Mouse (Mus musculus) liver, embryonic 13.5 days (tissue): ENCODE measurements around the gene Csnk1g2. TPM values are rescaled to one million over a fixed set of nuclear protein-coding genes. Genes with fewer than 3 reads are reported as not detected.

Source experiments
- ATAC-seq: fragments of 200-750 bp; cut with Nextera tagmentation; 2 replicates; pipeline ENCODE4 v1.8.0; 2017; ENCODE audit warnings: low read depth, mild to moderate bottlenecking, moderate number of reproducible peaks, moderate library complexity
- DNase-seq: peaks from one replicate; pipeline ENCODE4 v3.0.0; 2022
- H3K27ac ChIP-seq: fragments of 300-500 bp; sonication (generic); 2 replicates; pipeline ENCODE4 v1.5.1; 2015; ENCODE audit warnings: moderate library complexity, mild to moderate bottlenecking, inconsistent platforms
- H3K27me3 ChIP-seq: fragments of 300-500 bp; sonication (generic); 2 replicates; pipeline ENCODE4 v1.6.1; 2015; ENCODE audit warnings: mild to moderate bottlenecking, inconsistent platforms
- H3K36me3 ChIP-seq: fragments of 300-500 bp; sonication (generic); 2 replicates; pipeline ENCODE4 v1.6.1; 2015; ENCODE audit warnings: mild to moderate bottlenecking, inconsistent platforms
- H3K4me1 ChIP-seq: fragments of 300-500 bp; sonication (generic); replicated peaks from 2 replicates; pipeline ENCODE4 v1.6.1; 2015; ENCODE audit warnings: inconsistent platforms
- H3K4me2 ChIP-seq: fragments of 300-500 bp; sonication (generic); 2 replicates; pipeline ENCODE4 v1.6.1; 2015; ENCODE audit warnings: inconsistent platforms, mild to moderate bottlenecking, moderate library complexity
- H3K4me3 ChIP-seq: fragments of 300-500 bp; sonication (generic); replicated peaks from 2 replicates; pipeline ENCODE4 v1.5.1; 2015; ENCODE audit warnings: mild to moderate bottlenecking, inconsistent platforms
- H3K9ac ChIP-seq: fragments of 300-500 bp; sonication (generic); 2 replicates; pipeline ENCODE4 v1.6.1; 2015; ENCODE audit warnings: mild to moderate bottlenecking, inconsistent platforms
- H3K9me3 ChIP-seq: fragments of 300-500 bp; sonication (generic); replicated peaks from 2 replicates; pipeline ENCODE4 v1.6.1; 2016; ENCODE audit warnings: inconsistent platforms
- WGBS: fragments of 180-500 bp; shearing (Covaris S2); methylation state at CpG from one replicate; pipeline ENCODE4 v1.1.7; 2015; ENCODE audit not compliant: insufficient replicate concordance; 5-methylcytosine and 5-hydroxymethylcytosine counted together
- polyA plus RNA-seq: library from polyadenylated mRNA; unstranded; fragments of >200 nt; fragmentation: Nextera tagmentation; extraction: Ambion mirVana; gene quantifications from 2 replicates; pipeline ENCODE4 v1.2.1, GENCODE M21; 2015

Csnk1g2 gene
- polyA plus RNA-seq, 1 experiment from 2014 or later = 51.1 TPM

DNA sequence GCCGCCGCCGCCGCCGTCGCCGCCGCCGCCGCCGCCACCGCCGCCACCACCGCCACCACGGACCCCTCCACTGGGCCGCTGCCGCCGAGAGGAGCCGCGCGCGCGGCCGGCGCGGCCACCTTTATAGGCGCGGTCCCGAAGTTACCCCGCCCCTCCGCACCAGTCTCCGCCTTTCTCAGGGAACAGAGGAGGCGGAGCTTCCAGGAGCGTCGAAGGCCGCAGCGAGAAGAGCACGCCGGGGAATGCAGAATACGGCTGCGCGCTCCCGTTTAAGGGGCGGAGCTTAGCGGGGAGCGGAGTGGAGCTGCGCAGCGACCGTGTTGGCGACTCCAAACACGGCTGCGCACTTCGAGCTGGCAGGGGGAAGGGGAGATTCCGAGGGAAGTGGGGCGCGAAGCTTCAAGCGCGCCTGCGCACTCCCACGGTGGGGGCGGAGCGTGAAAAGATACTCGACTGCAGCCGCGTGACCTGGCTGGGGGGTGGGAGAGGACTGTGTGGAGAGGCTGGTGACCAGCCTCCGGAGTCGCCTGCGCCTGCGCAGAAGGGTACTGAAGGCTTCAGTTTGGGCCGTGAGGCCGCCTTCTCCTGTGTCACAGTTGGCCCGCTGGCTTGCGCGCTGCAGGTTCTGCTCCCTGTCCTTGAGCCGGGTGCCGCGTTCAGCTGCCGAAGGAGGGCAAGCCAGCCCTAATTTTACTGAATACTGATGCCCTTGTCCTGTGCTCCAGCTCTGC is 53.7 kb downstream of the Csnk1g2 start:
- WGBS = under 1% methylated on average over 78 of the region's 78 CpGs
- H3K4me2 ChIP-seq = peak overlapping the region; percentile 98
- peaks cover 31% of the 10 kb centered on the region for H3K36me3 ChIP-seq
- no peaks in the 10 kb centered on the region for H3K9me3 ChIP-seq
- peak overlapping the region; percentile 100 for H3K27ac ChIP-seq
- ATAC-seq (peak; percentile 82), DNase-seq (peak; percentile 97)
- peaks cover 82% of the 10 kb centered on the region for H3K4me1 ChIP-seq
- no peaks in the 10 kb centered on the region for H3K27me3 ChIP-seq
- H3K9ac ChIP-seq = peak overlapping the region; percentile 99
- H3K4me3 ChIP-seq = peak overlapping the region; percentile 94

DNA sequence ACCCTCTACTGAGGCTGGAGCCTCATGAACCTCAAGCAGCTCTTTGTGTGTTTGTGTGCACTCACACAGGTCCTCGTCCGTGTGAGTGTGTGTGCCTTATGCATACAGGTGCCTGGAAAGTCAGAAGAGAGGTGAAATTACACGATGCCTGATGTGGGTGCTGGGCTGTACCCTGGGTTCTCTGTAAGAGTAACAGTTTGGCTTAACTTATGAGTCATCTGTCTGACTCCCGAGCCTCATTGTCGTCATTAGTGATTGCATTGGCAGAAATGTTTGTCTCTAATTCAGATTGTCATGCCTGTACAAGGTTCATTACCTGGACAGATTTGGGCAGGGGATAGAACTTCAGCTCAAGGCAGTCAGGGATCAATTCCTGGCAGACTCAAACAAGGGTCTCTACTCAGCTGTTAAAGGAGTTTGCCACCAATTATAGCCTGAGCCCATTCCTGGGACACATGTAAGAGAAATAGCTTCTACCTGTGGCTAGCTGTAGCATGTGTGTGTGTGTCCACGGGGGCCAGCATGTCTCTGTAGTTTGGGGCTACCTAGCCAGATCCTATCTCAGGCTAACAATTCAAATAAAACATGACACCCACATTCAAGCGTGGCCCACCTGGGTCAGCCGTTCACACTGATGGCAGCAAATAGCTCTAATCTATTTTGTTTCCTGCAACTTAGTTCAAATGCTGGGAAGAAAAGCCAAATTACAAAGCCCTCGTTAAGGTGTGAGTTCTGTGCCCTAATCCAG is 54.7 kb downstream of the Csnk1g2 start:
- Histone ChIP-seq H3K27me3 (no peaks in the 10 kb centered on the region), H3K9me3 (no peaks in the 10 kb centered on the region), H3K4me2 (peak overlapping the region; percentile 98), H3K4me1 (peaks cover 73% of the 10 kb centered on the region), H3K9ac (peak overlapping the region; percentile 94), H3K27ac (peak overlapping the region; percentile 100), H3K36me3 (peaks cover 21% of the 10 kb centered on the region), H3K4me3 (peak overlapping the region; percentile 94)
- no peak for DNase-seq
- no peak for ATAC-seq
- 7% methylated on average over 9 of the region's 9 CpGs for WGBS

DNA sequence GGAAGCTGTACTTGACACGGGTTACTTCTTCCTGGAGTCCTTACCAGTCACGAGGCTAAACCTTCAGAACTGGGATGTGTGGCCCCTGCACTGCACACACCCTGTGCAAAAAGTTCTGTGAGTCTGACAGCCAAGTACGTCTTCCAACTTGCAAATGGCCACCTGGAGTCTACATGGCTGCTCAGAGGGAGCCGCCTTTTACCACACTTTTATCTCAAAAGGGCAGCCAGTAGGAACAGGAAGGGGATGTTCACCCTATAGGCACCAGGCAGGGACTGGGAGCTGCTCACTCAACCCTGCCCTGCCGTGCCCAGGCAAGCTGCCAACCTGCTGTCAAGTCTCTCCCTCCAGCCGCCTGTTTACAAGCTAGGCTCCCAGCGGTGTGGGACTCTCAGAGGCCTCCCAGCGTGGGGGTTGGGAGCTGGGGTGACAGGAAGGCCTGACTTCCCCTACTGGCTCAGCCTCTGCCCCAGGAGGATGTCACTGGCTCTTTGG is 55.4 kb downstream of the Csnk1g2 start, which contains the start of gene Mknk2:
Gene Mknk2, minus strand, starts transcription at position 171 of the 495 bp plus-strand sequence.
- WGBS = under 1% methylated on average over 8 of the region's 8 CpGs
- Histone ChIP-seq H3K4me2 (peak within 1 kb of the TSS; percentile 98), H3K36me3 (peaks cover 17% of the 10 kb centered on the region), H3K27me3 (no peaks in the 10 kb centered on the region), H3K4me3 (peak within 1 kb of the TSS; percentile 94), H3K27ac (peak within 1 kb of the TSS; percentile 100), H3K4me1 (peaks cover 68% of the 10 kb centered on the region), H3K9me3 (no peaks in the 10 kb centered on the region), H3K9ac (peak within 1 kb of the TSS; percentile 94)
- ATAC-seq (peak; percentile 71), DNase-seq (peak; percentile 80)

DNA sequence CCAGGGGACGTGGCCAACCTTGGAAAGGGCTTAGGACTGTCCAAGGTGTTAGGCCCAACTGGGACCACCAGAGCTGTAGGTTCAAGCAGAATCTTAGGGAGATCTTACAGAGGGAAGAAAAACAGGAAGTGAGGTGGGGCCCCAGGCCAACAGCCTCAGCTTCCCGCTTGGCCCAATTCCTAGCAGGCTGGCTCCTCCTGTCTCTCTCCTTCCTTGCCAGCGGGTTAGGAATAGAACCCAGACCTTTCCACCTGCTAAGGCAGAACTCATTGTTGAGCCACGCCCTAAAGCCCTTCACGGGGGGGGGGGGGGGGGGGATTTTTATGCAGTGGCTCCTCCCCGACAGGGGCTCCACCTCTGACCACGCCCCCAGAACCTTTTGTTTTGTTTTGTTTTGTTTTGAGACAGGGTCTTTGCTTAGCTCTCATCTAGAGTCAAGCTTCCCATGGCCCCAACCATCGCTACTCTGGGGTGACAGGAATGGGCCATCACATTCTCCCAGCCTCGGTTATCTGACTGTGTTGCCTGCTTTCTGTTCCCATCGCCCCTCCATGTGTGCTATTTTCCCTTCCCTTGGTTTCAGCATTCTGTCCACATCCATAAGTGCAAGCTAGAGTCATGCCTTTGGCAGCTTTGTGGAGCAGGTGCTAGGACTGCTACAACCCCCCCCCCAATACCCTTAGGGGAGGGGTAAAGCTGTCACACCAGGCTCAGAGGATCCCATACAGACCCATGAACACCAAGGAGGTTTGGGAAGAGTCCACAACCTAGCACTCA is 56.2 kb downstream of the Csnk1g2 start:
- Histone ChIP-seq H3K4me2 (peak overlapping the region; percentile 98), H3K27ac (peak overlapping the region; percentile 100), H3K9me3 (no peaks in the 10 kb centered on the region), H3K4me1 (peaks cover 68% of the 10 kb centered on the region), H3K9ac (peak overlapping the region; percentile 94), H3K4me3 (peak overlapping the region; percentile 94), H3K27me3 (no peaks in the 10 kb centered on the region), H3K36me3 (peaks cover 16% of the 10 kb centered on the region)
- ATAC-seq (no peak), DNase-seq (no peak)
- 20% methylated on average over 9 of the region's 10 CpGs for WGBS

DNA sequence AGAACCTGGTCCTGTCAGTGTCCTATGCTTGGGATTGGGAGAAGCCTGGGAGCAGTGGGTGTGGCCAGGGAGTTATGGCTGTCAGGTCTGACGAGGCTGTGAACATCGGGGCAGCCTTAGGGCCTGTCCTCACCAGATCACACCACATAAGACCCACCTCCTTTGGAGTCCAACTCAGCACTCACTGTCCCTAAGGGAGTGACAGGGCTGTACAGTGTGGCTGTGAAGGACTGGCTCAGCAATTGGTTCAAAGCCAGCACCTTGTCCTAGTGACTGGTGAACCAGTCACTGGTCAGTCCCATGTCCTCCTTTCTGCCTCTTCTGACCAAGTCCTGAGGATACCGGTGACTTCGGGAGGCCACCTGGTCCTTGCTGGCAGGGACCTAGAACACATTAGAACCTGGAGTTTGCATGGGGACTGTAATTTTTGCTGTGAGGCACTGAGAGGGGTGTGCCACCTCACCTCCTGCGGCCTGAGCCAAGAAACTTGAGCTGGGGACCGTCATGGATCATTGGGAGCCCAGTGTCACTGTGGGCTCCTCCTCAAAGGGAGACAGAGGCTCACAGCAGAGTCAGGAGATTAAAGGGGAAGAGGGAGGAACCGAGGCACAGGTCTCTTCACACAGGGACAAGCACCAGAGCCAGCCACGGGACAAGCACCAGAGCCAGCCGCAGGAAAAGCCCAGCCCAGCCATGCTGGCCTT is 57.1 kb downstream of the Csnk1g2 start:
- DNase-seq = no peak

DNA sequence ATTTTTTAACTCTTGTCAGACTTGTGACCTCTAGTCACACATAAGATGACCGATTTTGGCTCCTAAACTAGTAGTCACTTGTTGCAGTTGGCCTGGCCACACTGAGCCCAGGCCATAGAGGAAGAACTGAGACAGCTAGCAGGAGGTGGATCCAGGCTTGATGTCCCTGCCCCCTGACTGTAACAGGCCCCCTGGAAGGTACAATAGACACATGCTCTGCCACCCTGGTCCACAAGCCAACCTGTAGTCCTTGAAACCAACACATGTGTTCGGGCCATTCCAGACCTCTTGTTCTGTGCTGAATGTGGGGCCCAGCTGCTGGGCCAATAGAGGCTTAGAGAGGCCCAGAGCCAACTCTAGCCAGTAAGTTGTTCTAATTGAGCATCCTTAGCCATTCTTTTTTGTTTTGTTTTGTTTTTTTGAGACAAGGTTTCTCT is 57.6 kb downstream of the Csnk1g2 start:
- H3K27ac ChIP-seq = peak overlapping the region; percentile 100
- peak overlapping the region; percentile 94; the same call in 1 of the 2 replicates for H3K9ac ChIP-seq
- H3K27me3 ChIP-seq = no peaks in the 10 kb centered on the region
- H3K4me2 ChIP-seq = no peak overlapping the region
- WGBS = 55% methylated on average over 2 of the region's 2 CpGs
- H3K4me3 ChIP-seq = no peak overlapping the region
- H3K4me1 ChIP-seq = peaks cover 68% of the 10 kb centered on the region
- peaks cover 18% of the 10 kb centered on the region for H3K36me3 ChIP-seq
- DNase-seq (no peak), ATAC-seq (no peak)
- no peaks in the 10 kb centered on the region for H3K9me3 ChIP-seq

More for the DNA sequence above, 57.1 kb downstream of the Csnk1g2 start:
- 59% methylated on average over 9 of the region's 9 CpGs for WGBS
- Histone ChIP-seq H3K27me3 (no peaks in the 10 kb centered on the region), H3K9me3 (no peaks in the 10 kb centered on the region), H3K9ac (peak overlapping the region; percentile 94), H3K27ac (peak overlapping the region; percentile 100), H3K4me1 (peaks cover 68% of the 10 kb centered on the region), H3K4me2 (peak overlapping the region; percentile 98; the same call in 1 of the 2 replicates), H3K36me3 (peaks cover 15% of the 10 kb centered on the region), H3K4me3 (no peak overlapping the region)
- ATAC-seq = no peak

DNA sequence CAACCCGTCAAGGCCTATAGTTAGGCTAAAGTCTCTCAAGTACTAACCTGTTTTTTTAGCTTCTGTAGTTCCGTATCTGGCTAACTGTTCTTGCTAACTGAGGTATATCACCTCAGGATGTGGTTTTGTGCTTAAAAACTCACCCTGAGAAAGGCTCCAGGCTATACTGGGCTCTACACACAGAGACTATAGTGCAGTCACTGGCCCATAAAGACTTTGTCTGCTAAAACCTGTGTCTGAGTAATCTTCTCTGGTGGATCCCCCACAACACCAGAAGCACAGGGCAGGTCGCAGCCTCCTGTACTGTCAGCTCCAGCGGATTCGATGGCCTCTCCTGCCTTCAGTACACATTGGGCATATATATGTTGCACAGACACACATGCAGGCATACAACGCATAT is 59.4 kb downstream of the Csnk1g2 start:
- H3K4me3 ChIP-seq = no peak overlapping the region
- peak overlapping the region; percentile 100 for H3K27ac ChIP-seq
- H3K36me3 ChIP-seq = peaks cover 35% of the 10 kb centered on the region
- no peak for ATAC-seq
- H3K4me1 ChIP-seq = peaks cover 77% of the 10 kb centered on the region
- 81% methylated on average over 6 of the region's 6 CpGs for WGBS
- no peak overlapping the region for H3K4me2 ChIP-seq
- H3K27me3 ChIP-seq = no peaks in the 10 kb centered on the region
- no peak overlapping the region for H3K9ac ChIP-seq
- no peak for DNase-seq
- no peaks in the 10 kb centered on the region for H3K9me3 ChIP-seq

DNA sequence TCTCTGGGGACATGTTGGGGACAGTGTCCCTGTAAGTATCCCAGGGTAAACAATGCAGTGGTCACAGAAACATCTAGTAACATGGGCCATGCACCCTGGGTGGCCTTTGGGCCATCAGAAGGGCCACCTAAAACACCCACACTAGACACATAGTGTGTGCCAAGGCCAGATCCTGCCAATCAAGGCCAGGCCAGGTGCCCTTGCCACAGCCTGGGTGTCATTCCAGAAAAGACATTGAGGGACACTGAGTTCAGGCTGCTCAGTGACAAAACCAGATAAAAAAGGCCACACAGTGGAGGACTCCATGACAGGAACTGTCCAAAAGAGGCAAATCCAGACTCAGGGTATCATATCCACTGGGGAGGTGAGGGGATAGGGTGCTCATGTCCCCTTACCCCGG is 61.0 kb downstream of the Csnk1g2 start:
- Histone ChIP-seq H3K36me3 (peaks cover 45% of the 10 kb centered on the region), H3K9me3 (no peaks in the 10 kb centered on the region), H3K27me3 (no peaks in the 10 kb centered on the region), H3K4me3 (no peak overlapping the region), H3K4me2 (no peak overlapping the region), H3K4me1 (peaks cover 63% of the 10 kb centered on the region), H3K9ac (peak overlapping the region; percentile 75), H3K27ac (peak overlapping the region; percentile 97)
- 87% methylated on average over 1 of the region's 1 CpGs for WGBS
- no peak for ATAC-seq
- no peak for DNase-seq

DNA sequence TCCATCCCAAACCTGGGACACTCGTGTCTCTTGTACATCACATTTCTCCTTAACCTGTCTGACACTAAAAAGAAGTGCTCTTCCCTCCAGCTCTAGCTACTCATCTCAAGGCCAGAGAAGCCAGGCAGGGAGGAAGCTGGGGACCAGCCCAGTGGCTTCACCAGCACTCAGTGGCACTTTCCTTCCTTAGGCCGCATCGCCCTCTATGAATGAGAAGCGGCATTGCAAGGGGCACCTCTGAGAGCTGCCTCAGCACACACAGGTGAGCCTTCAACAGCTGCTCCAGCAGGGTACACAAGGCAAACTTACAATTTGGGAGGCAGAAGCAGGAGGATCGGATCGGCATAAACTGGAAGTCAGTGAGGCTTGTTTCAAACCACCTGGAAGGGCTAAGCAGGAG is 61.6 kb downstream of the Csnk1g2 start:
- H3K4me3 ChIP-seq = no peak overlapping the region
- H3K9ac ChIP-seq = peak overlapping the region; percentile 75
- WGBS = 50% methylated on average over 6 of the region's 6 CpGs
- peak; percentile 74 for DNase-seq
- no peaks in the 10 kb centered on the region for H3K9me3 ChIP-seq
- peak; percentile 67 for ATAC-seq
- no peaks in the 10 kb centered on the region for H3K27me3 ChIP-seq
- H3K4me1 ChIP-seq = peaks cover 58% of the 10 kb centered on the region
- H3K36me3 ChIP-seq = peaks cover 51% of the 10 kb centered on the region
- H3K4me2 ChIP-seq = peak overlapping the region; percentile 62
- H3K27ac ChIP-seq = peak overlapping the region; percentile 97

DNA sequence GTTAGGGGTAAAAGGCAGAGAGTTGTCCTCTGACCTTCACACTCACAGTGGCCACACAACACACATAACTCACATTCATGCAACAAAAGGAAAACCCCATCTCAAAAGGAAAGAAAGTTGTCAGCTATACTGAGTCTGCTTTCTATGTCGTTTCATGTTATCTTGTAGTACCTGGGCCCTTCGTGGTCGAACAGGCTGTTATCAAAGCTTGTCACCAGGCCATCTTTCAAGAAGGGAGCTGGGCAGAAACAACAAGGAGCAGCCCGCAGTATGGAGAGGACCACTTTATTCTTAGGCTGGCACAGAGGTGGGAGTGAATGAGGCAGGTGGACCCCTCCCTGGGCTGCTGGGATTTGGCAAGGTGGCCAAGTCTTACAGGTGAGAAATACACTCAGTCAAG is 62.3 kb downstream of the Csnk1g2 start:
- Histone ChIP-seq H3K4me2 (peak overlapping the region; percentile 62), H3K36me3 (peaks cover 58% of the 10 kb centered on the region), H3K9me3 (no peaks in the 10 kb centered on the region), H3K27me3 (no peaks in the 10 kb centered on the region), H3K27ac (peak overlapping the region; percentile 97), H3K4me1 (peaks cover 50% of the 10 kb centered on the region), H3K4me3 (peak overlapping the region; percentile 31), H3K9ac (peak overlapping the region; percentile 75)
- DNase-seq (peak; percentile 73), ATAC-seq (peak; percentile 84)
- WGBS = 10% methylated on average over 4 of the region's 4 CpGs
